Mouse (Mus musculus): ENCODE data around the gene Chsy1. TPM values are rescaled to one million over a fixed set of nuclear protein-coding genes. Genes with fewer than 3 reads are reported as not detected.

The Chsy1 gene
- total RNA-seq (2021), result 18.0 and 18.9 TPM in 2 replicates
- long read RNA-seq, experiment 1, full-length matches to known transcripts, result 9 of 15 reads
- long read RNA-seq, experiment 1, partial matches to known transcripts, result 1 of 15 reads
- long read RNA-seq, experiment 1, other reads (novel, unspliced or antisense), result 5 of 15 reads
- long read RNA-seq, experiment 2, full-length matches to known transcripts, result 7 of 12 reads
- long read RNA-seq, experiment 2, partial matches to known transcripts, result 0 of 12 reads
- long read RNA-seq, experiment 2, other reads (novel, unspliced or antisense), result 5 of 12 reads

- DNase-seq, result peak; percentile 94
These were observed at the start of gene Chsy1 for GRCm38 (mm10) chr7:66108961-66109854. Gene Chsy1, plus strand, starts transcription at chr7:66109515.

GRCm38 (mm10) chr7:66060066-66060956, 49.0 kb upstream of the Chsy1 start:
- DNase-seq, result peak; percentile 94

- DNase-seq, result no peak
These were observed 48.3 kb upstream of the Chsy1 start for GRCm38 (mm10) chr7:66061057-66061456.

GRCm38 (mm10) chr7:66076411-66076810, 32.9 kb upstream of the Chsy1 start:
- DNase-seq, result no peak

- DNase-seq, result peak; percentile 98
These were observed 29.7 kb upstream of the Chsy1 start, which contains the start of gene Selenos for GRCm38 (mm10) chr7:66079364-66080230. Gene Selenos, plus strand, starts transcription at chr7:66079649.

- DNase-seq, result no peak
These were observed 29.1 kb upstream of the Chsy1 start for GRCm38 (mm10) chr7:66080231-66080613.

GRCm38 (mm10) chr7:66083757-66084156, 25.6 kb upstream of the Chsy1 start:
- no peak for DNase-seq

- DNase-seq, result no peak
These were observed 24.8 kb upstream of the Chsy1 start for GRCm38 (mm10) chr7:66084546-66084945.

GRCm38 (mm10) chr7:66087652-66088051, 21.7 kb upstream of the Chsy1 start:
- no peak for DNase-seq

- DNase-seq, result no peak
These were observed 21.2 kb upstream of the Chsy1 start for GRCm38 (mm10) chr7:66088077-66088476.

GRCm38 (mm10) chr7:66090676-66091190, 18.6 kb upstream of the Chsy1 start:
- DNase-seq, result no peak

- no peak for DNase-seq
These were observed 17.8 kb upstream of the Chsy1 start for GRCm38 (mm10) chr7:66091553-66091952.

- DNase-seq, result no peak
These were observed 16.7 kb upstream of the Chsy1 start for GRCm38 (mm10) chr7:66092656-66093055.

- peak; percentile 58 for DNase-seq
These were observed 15.2 kb upstream of the Chsy1 start for GRCm38 (mm10) chr7:66094141-66094540.

- no peak for DNase-seq
These were observed 10.5 kb upstream of the Chsy1 start for GRCm38 (mm10) chr7:66098803-66099202.

GRCm38 (mm10) chr7:66101866-66102265, 7.4 kb upstream of the Chsy1 start:
- DNase-seq, result peak; percentile 59

GRCm38 (mm10) chr7:66104531-66104930, 4.8 kb upstream of the Chsy1 start:
- no peak for DNase-seq

GRCm38 (mm10) chr7:66105771-66106170, 3.5 kb upstream of the Chsy1 start:
- DNase-seq, result no peak

- DNase-seq, result no peak
These were observed 2.7 kb upstream of the Chsy1 start for GRCm38 (mm10) chr7:66106581-66107056.

- DNase-seq, result no peak
These were observed 2.1 kb upstream of the Chsy1 start for GRCm38 (mm10) chr7:66107206-66107605.

GRCm38 (mm10) chr7:66107930-66108329, 1.4 kb upstream of the Chsy1 start:
- DNase-seq, result peak; percentile 33

All from adrenal gland, postnatal 14 days (tissue).